Mouse (Mus musculus): Measurements from ENCODE around the gene B4galnt1.

DNA sequence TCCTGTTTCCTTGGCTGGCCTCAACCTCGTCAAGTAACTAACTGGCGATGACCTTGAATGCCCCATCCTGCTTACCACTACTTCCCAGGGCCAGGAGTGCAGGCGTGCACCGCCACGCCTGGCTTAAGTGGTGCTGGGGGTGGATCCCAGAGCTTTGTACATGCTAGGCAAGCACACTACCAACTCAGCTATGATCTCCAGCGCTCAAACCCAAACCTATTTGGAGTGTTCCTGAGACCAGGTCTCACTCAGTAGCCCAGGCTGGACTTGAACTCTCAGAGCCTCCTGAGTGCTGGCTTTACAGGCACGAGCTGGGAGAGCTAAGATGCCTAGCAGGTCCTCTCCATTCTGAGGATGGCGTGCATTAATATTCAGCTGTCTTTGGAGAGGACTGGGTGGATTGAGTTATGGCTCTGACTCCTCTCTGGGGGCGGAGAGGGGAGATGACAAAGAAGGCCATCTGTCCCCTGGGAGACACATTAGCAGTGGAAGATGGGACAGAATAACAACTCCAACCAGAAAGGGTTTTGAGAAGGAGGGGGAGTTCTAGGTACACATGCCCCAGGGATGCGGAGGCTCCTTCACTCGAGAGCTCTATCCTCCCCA lies 32.6 kb downstream of the B4galnt1 start:
- 0 out of 2 replicates have a peak, but pooled peaks have one; percentile 26 for TF ChIP-seq POLR2A (IDR thresholded peaks at IDR 0.05; ENCODE audit: extremely low read depth, insufficient read depth, low read length)
- TF ChIP-seq CTCF (IDR thresholded peaks at IDR 0.05; ENCODE audit: extremely low read depth, insufficient read depth, low read length), result no peak

Measured in cortical plate, adult 2 months (tissue).